Mouse (Mus musculus) ovary, adult 2 months (tissue): ENCODE data around the gene Dars. TPM values are rescaled to one million over a fixed set of nuclear protein-coding genes. Genes with fewer than 3 reads are reported as not detected.

Experiments used
- polyA plus RNA-seq: library from polyadenylated mRNA; depleted of rRNA; stranded (reverse); fragments of >200 nt; gene quantifications from 2 replicates; pipeline ENCODE4 v1.2.3, GENCODE M21; 2012; rRNA removed

Gene Dars
- polyA plus RNA-seq = 10.2 and 10.3 TPM in 2 replicates

DNA sequence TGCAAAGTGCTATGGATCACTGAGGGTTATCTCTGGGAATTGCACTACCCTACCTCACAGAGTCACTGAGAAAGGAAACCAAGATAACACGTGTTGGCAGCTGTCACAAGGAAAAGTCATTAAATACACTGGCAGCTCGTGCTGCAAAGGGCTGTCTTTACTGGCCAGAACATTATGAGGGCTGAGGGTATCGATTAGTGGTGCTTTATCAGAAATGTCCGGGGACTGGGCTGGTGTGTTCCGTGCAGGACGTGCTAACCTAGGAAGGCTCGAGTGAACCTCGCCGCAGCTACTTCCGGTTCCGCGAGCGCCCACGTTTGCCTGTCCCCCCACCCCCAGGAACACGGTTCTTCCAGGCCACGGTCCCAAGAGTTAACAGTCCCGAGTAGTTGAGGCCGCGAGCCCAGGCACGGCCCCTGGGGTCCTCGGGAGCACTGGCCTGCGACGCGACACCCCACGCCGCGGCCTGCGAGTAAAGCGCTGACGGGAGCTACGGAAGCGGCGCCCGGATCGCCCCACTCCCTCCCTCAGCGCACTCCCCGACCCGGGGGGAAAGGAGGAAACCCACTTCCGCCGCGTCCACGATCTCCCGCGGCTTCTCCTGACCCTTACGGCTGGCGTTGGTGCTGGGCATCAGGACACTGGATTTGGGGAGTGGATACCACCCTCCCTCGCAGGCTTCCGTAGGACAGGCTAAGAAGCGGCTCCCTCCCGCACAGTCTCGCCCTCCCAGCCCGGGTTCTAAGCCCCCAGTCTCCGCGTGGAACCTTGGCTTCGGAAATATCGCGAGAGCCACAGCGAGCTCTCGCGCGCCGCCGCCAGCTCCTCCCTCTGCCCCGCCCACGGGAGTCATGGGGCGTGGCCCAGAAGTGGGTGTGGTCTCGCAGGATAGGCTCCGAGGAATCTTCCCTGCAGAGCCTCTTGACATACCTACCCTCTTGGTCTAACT lies at the start of gene Dars:
Dars (minus strand) TSS at position 785 of the 949 bp plus-strand sequence.

DNA sequence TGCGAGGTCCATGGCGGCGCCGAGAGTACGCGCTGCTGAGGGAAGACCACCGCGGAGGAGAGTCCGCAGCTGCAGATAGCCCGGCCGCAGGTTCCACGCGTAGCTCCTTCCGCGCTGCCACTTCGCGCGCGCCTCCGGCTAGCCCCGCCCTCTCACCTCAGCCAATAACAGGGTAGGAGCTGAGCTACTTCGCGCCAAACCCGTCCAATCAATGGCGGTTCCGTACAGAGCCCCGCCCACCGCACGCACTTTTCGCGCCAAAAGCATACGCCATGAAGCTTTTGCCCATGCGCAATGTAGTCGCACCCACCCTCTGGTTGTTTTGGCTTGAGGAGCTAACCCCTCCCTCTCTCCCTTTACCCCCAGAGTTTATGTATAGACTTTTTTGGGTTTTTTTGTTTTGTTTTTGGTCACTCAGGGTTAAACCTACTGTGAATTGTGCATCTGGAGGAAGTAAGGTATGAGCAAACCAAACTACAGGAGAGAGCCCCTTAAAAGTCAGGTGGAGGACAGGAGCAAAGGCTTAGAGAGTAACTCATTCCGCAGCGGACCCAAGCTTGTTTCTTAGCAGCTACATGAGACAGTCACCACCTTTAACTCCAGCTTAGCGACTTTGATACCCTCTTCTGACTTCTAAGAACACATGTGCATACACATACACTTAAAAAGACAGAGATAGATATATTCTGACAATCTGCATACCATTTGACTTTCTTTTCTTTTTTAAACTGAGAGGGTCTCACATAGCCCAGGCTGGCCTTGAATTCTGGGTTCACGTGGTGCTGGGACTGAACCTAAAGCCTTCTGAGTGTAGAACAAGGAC lies 57.4 kb downstream of the Dars start, which contains the start of gene Mcm6:
Mcm6 (minus strand) TSS at position 111 of the 823 bp plus-strand sequence.

DNA sequence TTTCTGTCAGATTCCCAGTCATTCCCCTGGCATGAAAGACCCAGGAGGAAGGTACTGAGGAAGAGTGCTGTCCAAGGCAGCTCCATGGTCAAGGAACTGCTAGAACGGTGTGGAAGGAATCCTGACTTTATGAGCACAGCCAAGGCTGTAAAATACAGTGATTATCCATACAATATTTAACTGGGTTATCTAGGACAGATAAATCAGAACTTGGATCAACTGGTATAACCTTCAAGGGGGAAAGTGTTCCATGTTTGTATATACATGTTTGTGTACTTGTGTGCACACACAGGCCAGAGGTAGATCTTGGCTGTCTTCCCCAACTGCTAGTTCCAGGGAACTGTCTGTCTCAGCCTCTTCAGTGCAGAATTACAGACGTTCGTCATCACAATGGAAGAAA lies 89.0 kb downstream of the Dars start, which contains the start of gene Lct:
Lct (minus strand) TSS at position 101 of the 400 bp plus-strand sequence.

Other genes with a start within 250 kb of the Dars start
- 23.5 and 23.6 TPM in 2 replicates for gene Ubxn4, start 173.4 kb downstream of the Dars start, polyA plus RNA-seq
- 0.17 and 0.38 TPM in 2 replicates for gene Lct, start 89.0 kb downstream of the Dars start, polyA plus RNA-seq
- gene Mcm6, start 57.7 kb downstream of the Dars start, polyA plus RNA-seq = 14.0 and 21.1 TPM in 2 replicates
- 33.6 and 37.5 TPM in 2 replicates for gene Cxcr4, start 174.9 kb upstream of the Dars start, polyA plus RNA-seq